Mouse (Mus musculus) cerebellum, postnatal 10 days (tissue): ENCODE measurements around the gene Camkmt.

Experiments used
- DNase-seq, 2 experiments: peaks; one replicate each; pipeline ENCODE4 v3.0.0; 2021; ENCODE audit warnings: mixed read lengths in 2 of 2

Gene Camkmt

GRCm38 (mm10) chr17:85506206-85507088 lies 416.1 kb downstream of the Camkmt start:
- no peak for DNase-seq

GRCm38 (mm10) chr17:85507089-85507460 lies 416.7 kb downstream of the Camkmt start:
- no peak for DNase-seq
